Comparison of ENCODE assay signal across 9 mouse cellular contexts in genomic region chr5:113137691-113138318, GRCm38 (mm10). TPM values are rescaled to one million over a fixed set of nuclear protein-coding genes. Genes with fewer than 3 reads are reported as not detected.
DNase-seq lines count a peak whose midpoint lies in the region; ATAC-seq and TF ChIP-seq lines count a peak whose summit lies in the region.
"Had no signal": no experiment of that assay in that cellular context is flagged by ENCODE, and none has a peak within 500 bp of the region (broad histone marks: within the 10 kb centered on the region; RNA-seq: fewer than 3 reads in every experiment).

No protein-coding gene starts in this region.

- DNase-seq in heart, postnatal 25 days (ENCODE audit: low spot score), result no peak
- peak; percentile 42 for DNase-seq in lung, adult 2 months
- no peak for DNase-seq in frontal cortex, postnatal 25 days (ENCODE audit: low spot score in 2 of 2)

- H3K4me3 ChIP-seq in heart, embryonic 13.5 days, result peak overlapping the region; percentile 72
- peak overlapping the region; percentile 75 for H3K4me3 ChIP-seq in bone marrow macrophage, adult 2 months (ENCODE audit: insufficient read depth, low read length)
- peak overlapping the region; percentile 72 for H3K4me3 ChIP-seq in heart, embryonic 16.5 days (ENCODE audit: low read length)
- peak overlapping the region; percentile 64 for H3K4me3 ChIP-seq in lung, adult 2 months (replicated peaks; ENCODE audit: extremely low read depth, low read depth, low read length)
- peak overlapping the region; percentile 54 for H3K4me3 ChIP-seq in stomach, embryonic 16.5 days (replicated peaks; ENCODE audit: low read length)

- H3K9ac ChIP-seq in heart, embryonic 13.5 days, result peak overlapping the region; percentile 92
- H3K9ac ChIP-seq in heart, embryonic 16.5 days (ENCODE audit: low read length), result peak overlapping the region; percentile 91
- H3K9ac ChIP-seq in stomach, embryonic 16.5 days (ENCODE audit: low read length), result peak overlapping the region; percentile 79

- peak overlapping the region; percentile 98 for H3K27ac ChIP-seq in heart, embryonic 13.5 days (replicated peaks)
- H3K27ac ChIP-seq in bone marrow macrophage, adult 2 months (ENCODE audit: insufficient read depth, low read depth, low read length), result no peak overlapping the region
- peak overlapping the region; percentile 98 for H3K27ac ChIP-seq in heart, embryonic 16.5 days (ENCODE audit: low read length)
- peak overlapping the region; percentile 95 for H3K27ac ChIP-seq in stomach, embryonic 16.5 days (ENCODE audit: low read length)

- peak overlapping the region; percentile 86 for H3K4me2 ChIP-seq in heart, embryonic 13.5 days
- H3K4me2 ChIP-seq in heart, embryonic 16.5 days (ENCODE audit: low read depth, low read length), result peak overlapping the region; percentile 81
- H3K4me2 ChIP-seq in stomach, embryonic 16.5 days (ENCODE audit: low read depth, low read length), result peak overlapping the region; percentile 88

- no peak for TF ChIP-seq POLR2A in bone marrow macrophage, adult 2 months (IDR thresholded peaks at IDR 0.05; ENCODE audit: borderline replicate concordance, low read depth, low read length)
- TF ChIP-seq POLR2A in lung, adult 2 months (IDR thresholded peaks at IDR 0.05; ENCODE audit: borderline replicate concordance, extremely low read depth, low read depth, low read length), result no peak

- 1% methylated on average over 36 of the region's 36 CpGs for WGBS in heart, embryonic 13.5 days
- 6% methylated on average over 36 of the region's 36 CpGs for WGBS in heart, embryonic 16.5 days
- 8% methylated on average over 36 of the region's 36 CpGs for WGBS in lung, adult 2 months
- 8% methylated on average over 36 of the region's 36 CpGs for WGBS in stomach, embryonic 16.5 days

- intact Hi-C loops in heart, postnatal 25 days (cut with DNase I), result loop anchor here (2.0 kb wide), 2 partner anchors 15 to 29 kb away; no protein-coding TSS in a partner anchor

- peaks cover 65% of the 10 kb centered on the region for H3K4me1 ChIP-seq in heart, embryonic 13.5 days
- peaks cover 27% of the 10 kb centered on the region for H3K4me1 ChIP-seq in bone marrow macrophage, adult 2 months (ENCODE audit: control insufficient read depth, insufficient read depth, low read length)
- peaks cover 52% of the 10 kb centered on the region for H3K4me1 ChIP-seq in heart, embryonic 16.5 days (ENCODE audit: control insufficient read depth, insufficient read depth, low read length)
- peaks cover 14% of the 10 kb centered on the region for H3K4me1 ChIP-seq in lung, adult 2 months (ENCODE audit: control insufficient read depth, insufficient read depth, low read length)
- peaks cover 18% of the 10 kb centered on the region for H3K4me1 ChIP-seq in stomach, embryonic 16.5 days (ENCODE audit: control insufficient read depth, insufficient read depth, low read length)

- H3K36me3 ChIP-seq in heart, embryonic 13.5 days, result peaks cover 12% of the 10 kb centered on the region
- H3K36me3 ChIP-seq in heart, embryonic 16.5 days (ENCODE audit: control insufficient read depth, insufficient read depth), result peaks cover 2% of the 10 kb centered on the region
- H3K36me3 ChIP-seq in stomach, embryonic 16.5 days (ENCODE audit: control insufficient read depth, insufficient read depth, low read length), result no peaks in the 10 kb centered on the region

- H3K27me3 ChIP-seq in heart, embryonic 13.5 days (replicated peaks), result no peaks in the 10 kb centered on the region
- H3K27me3 ChIP-seq in heart, embryonic 16.5 days (ENCODE audit: control insufficient read depth, insufficient read depth, low read length), result no peaks in the 10 kb centered on the region
- H3K27me3 ChIP-seq in stomach, embryonic 16.5 days (ENCODE audit: control insufficient read depth, insufficient read depth, low read length), result peaks cover 7% of the 10 kb centered on the region; the same call in 1 of the 2 replicates

- ATAC-seq in heart, embryonic 13.5 days (ENCODE audit: extremely low read depth, insufficient number of reproducible peaks, low FRiP score, low TSS enrichment), result no peak
- ATAC-seq in heart, embryonic 16.5 days (replicated peaks; ENCODE audit: extremely low read depth, insufficient read depth, low FRiP score), result peak; percentile 2; the same call in 1 of the 2 replicates
- 0 out of 2 replicates have a peak, but pooled peaks have one; percentile 0 for ATAC-seq in stomach, embryonic 16.5 days (ENCODE audit: insufficient read depth, low FRiP score)
- no peak for ATAC-seq in activated CD4-positive, CD25-positive, alpha-beta regulatory T cell, adult 4 months

- H3K9me3 ChIP-seq in heart, embryonic 13.5 days, result peaks cover 4% of the 10 kb centered on the region; the same call in 1 of the 2 replicates
- peaks cover 5% of the 10 kb centered on the region; the same call in 1 of the 2 replicates for H3K9me3 ChIP-seq in heart, embryonic 16.5 days (replicated peaks; ENCODE audit: control insufficient read depth, low read length)
- peaks cover 4% of the 10 kb centered on the region; the same call in 1 of the 2 replicates for H3K9me3 ChIP-seq in stomach, embryonic 16.5 days (replicated peaks; ENCODE audit: control insufficient read depth, low read length)

- no peak for TF ChIP-seq CTCF in bone marrow macrophage, adult 2 months (IDR thresholded peaks at IDR 0.05; ENCODE audit: low read depth, low read length)
- no peak for TF ChIP-seq CTCF in lung, adult 2 months (IDR thresholded peaks at IDR 0.05; ENCODE audit: insufficient read depth, low read length)

RNA-seq across cellular contexts. Expression of gene Crybb3, which starts 56.4 kb away (rescaled TPM):
- polyA plus RNA-seq in heart, embryonic 13.5 days (2015; fragmentation: Nextera tagmentation; extraction: Ambion mirVana), result 0.86 and 0.93 TPM in 2 replicates
- 1 to 10 TPM; 1.3 to 2.0 TPM for total RNA-seq in heart, postnatal 25 days (2021)
- not detected in 2 replicates for polyA plus RNA-seq in bone marrow macrophage, adult 2 months (2012; ENCODE audit: insufficient read depth, insufficient read length, missing spikeins)
- polyA plus RNA-seq in heart, embryonic 16.5 days (2015; fragmentation: Nextera tagmentation; extraction: Ambion mirVana), result 0.91 and 1.1 TPM in 2 replicates
- polyA plus RNA-seq in lung, adult 2 months (2012; rRNA removed), result 5.2 and 5.7 TPM in 2 replicates
- 0.85 and 1.2 TPM in 2 replicates for polyA plus RNA-seq in stomach, embryonic 16.5 days (2015; fragmentation: Nextera tagmentation; extraction: Ambion mirVana)
- polyA plus RNA-seq in activated CD4-positive, CD25-positive, alpha-beta regulatory T cell, adult 4 months (2017; shearing (Covaris generic)), result not detected
- total RNA-seq: hematopoietic stem cell, adult 5-6 weeks had no signal

Comparison
In these comparisons a context has a peak if more than half of its experiments do, and no peak if none do; other contexts are left out.
1. ATAC-seq: peak in heart, embryonic 16.5 days (single experiment) and stomach, embryonic 16.5 days (single experiment); none in heart, embryonic 13.5 days (single experiment) and activated CD4-positive, CD25-positive, alpha-beta regulatory T cell, adult 4 months (single experiment).
2. Peak in every context shown above with its lines, with median percentiles within 50 percentile points of each other: H3K4me2 ChIP-seq, H3K4me3 ChIP-seq and H3K9ac ChIP-seq.